Mouse (Mus musculus) CH12.LX (cell line): ENCODE measurements around the gene Cdc45. TPM values are rescaled to one million over a fixed set of nuclear protein-coding genes. Genes with fewer than 3 reads are reported as not detected.

Experiments used
- DNase-seq: peaks from one replicate; pipeline ENCODE4 v3.0.0-alpha.2; 2013; ENCODE audit errors: extremely low read depth
- H3K27ac ChIP-seq: 2 replicates; pipeline ENCODE4 v1.5.1; 2012; ENCODE audit warnings: low read depth, mild to moderate bottlenecking, control low read depth, moderate library complexity; ENCODE audit not compliant: insufficient read depth
- H3K27me3 ChIP-seq: replicated peaks from 2 replicates; pipeline ENCODE3; 2012; ENCODE audit warnings: inconsistent platforms
- H3K36me3 ChIP-seq, 2 experiments: replicated peaks in 1 of 2; 2 replicates each; pipeline versions ENCODE3 to v1.6.1; 2012; ENCODE audit warnings: inconsistent platforms in 1 of 2, low read length in 1 of 2, mild to moderate bottlenecking in 1 of 2, mixed read lengths in 1 of 2, moderate library complexity in 1 of 2; ENCODE audit not compliant: control insufficient read depth in 1 of 2, insufficient read depth in 1 of 2
- H3K4me1 ChIP-seq, 2 experiments: 2 replicates each; pipeline ENCODE4 v1.6.1; 2012; ENCODE audit warnings: inconsistent platforms in 1 of 2, moderate library complexity in 1 of 2; ENCODE audit not compliant: insufficient read depth in 2 of 2, control insufficient read depth in 1 of 2
- H3K4me2 ChIP-seq: 2 replicates; pipeline ENCODE4 v1.6.1; 2012; ENCODE audit warnings: low read depth, mild to moderate bottlenecking, control low read depth; ENCODE audit not compliant: poor library complexity, insufficient read depth, severe bottlenecking
- H3K4me3 ChIP-seq, 3 experiments: fragments of 150-350 bp in 1 of 3; sonication (generic) in 1 of 3; replicated peaks in 1 of 3; 2 replicates each; pipeline versions ENCODE3 to v1.5.1; 2011 to 2012; ENCODE audit warnings: low read depth in 2 of 3, low read length in 2 of 3, mild to moderate bottlenecking in 2 of 3, moderate library complexity in 2 of 3, control low read depth in 1 of 3, improper control_type of control experiment in 1 of 3, inconsistent platforms in 1 of 3, mixed read lengths in 1 of 3; ENCODE audit not compliant: poor library complexity in 1 of 3
- H3K79me2 ChIP-seq: replicated peaks from 2 replicates; pipeline ENCODE4 v1.6.1; 2012; ENCODE audit warnings: mild to moderate bottlenecking, moderate library complexity; ENCODE audit not compliant: control insufficient read depth, poor library complexity, insufficient read depth, severe bottlenecking; ENCODE audit errors: extremely low read depth
- H3K9ac ChIP-seq: 2 replicates; pipeline ENCODE4 v1.6.1; 2012; ENCODE audit warnings: low read depth, mild to moderate bottlenecking, control low read depth, moderate library complexity; ENCODE audit not compliant: insufficient read depth
- H3K9me3 ChIP-seq: replicated peaks from 2 replicates; pipeline ENCODE3; 2012; ENCODE audit warnings: low read length, inconsistent platforms, mixed read lengths
- CHD2 ChIP-seq: IDR thresholded peaks from 2 replicates; pipeline ENCODE4 v1.6.1; 2011; ENCODE audit warnings: low read length, improper control_type of control experiment
- E2F4 ChIP-seq: IDR thresholded peaks from 2 replicates; pipeline ENCODE4 v1.6.1; 2011; ENCODE audit warnings: low read depth, low read length, improper control_type of control experiment; ENCODE audit not compliant: insufficient replicate concordance
- EP300 ChIP-seq: IDR thresholded peaks from 2 replicates; pipeline ENCODE4 v1.6.1; 2011; ENCODE audit warnings: low read length, improper control_type of control experiment
- HCFC1 ChIP-seq: IDR thresholded peaks from 2 replicates; pipeline ENCODE4 v1.6.1; 2012; ENCODE audit warnings: low read depth, mild to moderate bottlenecking, inconsistent platforms, low read length, improper control_type of control experiment
- IRF4 ChIP-seq: IDR thresholded peaks from 2 replicates; pipeline ENCODE4 v1.6.1; 2014; ENCODE audit warnings: low read depth, mild to moderate bottlenecking, inconsistent platforms, low read length, improper control_type of control experiment
- KAT2A ChIP-seq: IDR thresholded peaks from 2 replicates; pipeline ENCODE4 v1.6.1; 2012; ENCODE audit warnings: low read length, improper control_type of control experiment, inconsistent platforms; ENCODE audit not compliant: insufficient replicate concordance
- MAFK ChIP-seq: IDR thresholded peaks from 2 replicates; pipeline ENCODE4 v1.6.1; 2011; ENCODE audit warnings: low read length, improper control_type of control experiment; ENCODE audit not compliant: insufficient replicate concordance
- MAZ ChIP-seq: IDR thresholded peaks from 2 replicates; pipeline ENCODE4 v1.6.1; 2012; ENCODE audit warnings: low read depth, mild to moderate bottlenecking, inconsistent platforms, low read length, improper control_type of control experiment, moderate library complexity
- MEF2A ChIP-seq: IDR thresholded peaks from 2 replicates; pipeline ENCODE4 v1.6.1; 2014; ENCODE audit warnings: low read depth, mild to moderate bottlenecking, inconsistent platforms, low read length, improper control_type of control experiment, borderline replicate concordance
- MXI1 ChIP-seq: IDR thresholded peaks from 2 replicates; pipeline ENCODE4 v1.6.1; 2011; ENCODE audit warnings: mild to moderate bottlenecking, low read depth, low read length, improper control_type of control experiment
- NELFE ChIP-seq: IDR thresholded peaks from 2 replicates; pipeline ENCODE4 v1.6.1; 2011; ENCODE audit warnings: low read depth, low read length, improper control_type of control experiment
- NRF1 ChIP-seq: IDR thresholded peaks from 2 replicates; pipeline ENCODE4 v1.6.1; 2014; ENCODE audit warnings: low read depth, mild to moderate bottlenecking, inconsistent platforms, low read length, improper control_type of control experiment, moderate library complexity
- POLR2A ChIP-seq: IDR thresholded peaks from 2 replicates; pipeline ENCODE4 v1.6.1; 2011; ENCODE audit warnings: low read depth, mild to moderate bottlenecking, improper control_type of control experiment, low read length
- SIN3A ChIP-seq: IDR thresholded peaks from 2 replicates; pipeline ENCODE4 v1.6.1; 2012; ENCODE audit warnings: low read length, improper control_type of control experiment, inconsistent platforms
- SMC3 ChIP-seq: IDR thresholded peaks from 2 replicates; pipeline ENCODE4 v1.6.1; 2011; ENCODE audit warnings: low read depth, low read length, improper control_type of control experiment
- UBTF ChIP-seq: IDR thresholded peaks from 2 replicates; pipeline ENCODE4 v1.6.1; 2012; ENCODE audit warnings: low read depth, mild to moderate bottlenecking, inconsistent platforms, low read length, improper control_type of control experiment, moderate library complexity
- USF1 ChIP-seq: IDR thresholded peaks from 2 replicates; pipeline ENCODE4 v1.6.1; 2014; ENCODE audit warnings: low read depth, mild to moderate bottlenecking, inconsistent platforms, low read length, improper control_type of control experiment
- USF2 ChIP-seq: conservative IDR thresholded peaks from 2 replicates; pipeline ENCODE4 v1.6.1; 2011; ENCODE audit warnings: low read depth, low read length, improper control_type of control experiment
- ZC3H11A ChIP-seq: IDR thresholded peaks from 2 replicates; pipeline ENCODE4 v1.6.1; 2012; ENCODE audit warnings: low read depth, mild to moderate bottlenecking, inconsistent platforms, low read length, improper control_type of control experiment
- ZKSCAN1 ChIP-seq: IDR thresholded peaks from 2 replicates; pipeline ENCODE4 v1.6.1; 2012; ENCODE audit warnings: low read depth, inconsistent platforms, low read length, improper control_type of control experiment, borderline replicate concordance
- ZNF384 ChIP-seq: IDR thresholded peaks from 2 replicates; pipeline ENCODE4 v1.6.1; 2012; ENCODE audit warnings: low read depth, low read length, improper control_type of control experiment, inconsistent platforms
- dilution Hi-C: fragments of 300-500 bp; cut with MboI; formaldehyde crosslinking; loops from 2 replicates; pipeline ENCODE4 v1.14.3; 2020; ENCODE audit warnings: low sequenced_read_pairs; ENCODE audit not compliant: extremely low pct_unique_long_range_greater_than_20kb, extremely low pct_ligation_motif_present
- in situ Hi-C: fragments of 300-500 bp; cut with MboI; formaldehyde crosslinking; loops from 3 replicates; pipeline ENCODE4 v1.14.3; 2019; ENCODE audit warnings: low sequenced_read_pairs, low pct_ligation_motif_present, low pct_unique_long_range_greater_than_20kb, mixed read lengths
- polyA plus RNA-seq: library from polyadenylated mRNA; unstranded; fragments of >175 nt; gene quantifications from 2 replicates; pipeline ENCODE4 v1.2.1, GENCODE M21; 2012; ENCODE audit warnings: low read depth; ENCODE audit not compliant: insufficient read length
- total RNA-seq, 2 experiments: library from RNA; depleted of rRNA; stranded (reverse); fragments of 300-350 nt in 1 of 2; fragments of >200 nt in 1 of 2; gene quantifications; 2 replicates each; pipeline ENCODE4 v1.2.3; 2012 to 2014

The Cdc45 gene
- total and polyA plus RNA-seq, 3 experiments, result 117 to 144 (median 136) TPM

GRCm38 (mm10) chr16:18785025-18785424, 26.8 kb downstream of the Cdc45 start:
- no peak overlapping the region for H3K9ac ChIP-seq
- in situ Hi-C loops, result no loop called here
- H3K79me2 ChIP-seq, result no peaks in the 10 kb centered on the region
- H3K4me2 ChIP-seq, result no peak overlapping the region
- H3K9me3 ChIP-seq, result no peaks in the 10 kb centered on the region
- DNase-seq, result no peak
- no peak overlapping the region for H3K4me3 ChIP-seq
- H3K36me3 ChIP-seq, result peaks cover 78 to 94% of the 10 kb centered on the region in 2 experiments
- no peak for TF ChIP-seq ZNF384
- no peak for TF ChIP-seq NRF1
- no peak for TF ChIP-seq ZKSCAN1
- no peak for TF ChIP-seq UBTF
- no peak for TF ChIP-seq E2F4
- no peak for TF ChIP-seq IRF4
- TF ChIP-seq POLR2A, result no peak
- TF ChIP-seq USF1, result no peak
- no peak for TF ChIP-seq MAFK
- no peak for TF ChIP-seq MXI1
- dilution Hi-C loops, result no loop called here
- H3K27me3 ChIP-seq, result no peaks in the 10 kb centered on the region
- no peak overlapping the region for H3K27ac ChIP-seq
- peaks cover 0 to 4% of the 10 kb centered on the region in 2 experiments; a peak in 1 of 4 replicates for H3K4me1 ChIP-seq

- dilution Hi-C loops (no loop called here), in situ Hi-C loops (no loop called here)
- peaks cover 67 to 95% of the 10 kb centered on the region in 2 experiments for H3K36me3 ChIP-seq
- H3K9ac ChIP-seq, result no peak overlapping the region
- peaks cover 4% of the 10 kb centered on the region for H3K9me3 ChIP-seq
- H3K4me3 ChIP-seq, result no peak overlapping the region
- TF ChIP-seq IRF4, result no peak
- no peak for TF ChIP-seq EP300
- TF ChIP-seq USF2, result no peak
- TF ChIP-seq CHD2, result no peak
- no peaks in the 10 kb centered on the region for H3K27me3 ChIP-seq
- no peak for DNase-seq
- no peaks in the 10 kb centered on the region for H3K79me2 ChIP-seq
- H3K4me1 ChIP-seq, result no peaks in the 10 kb centered on the region
- H3K27ac ChIP-seq, result no peak overlapping the region
- no peak overlapping the region for H3K4me2 ChIP-seq
Observed at GRCm38 (mm10) chr16:18781810-18782209, 30.0 kb downstream of the Cdc45 start.

- Histone ChIP-seq H3K27ac (no peak overlapping the region), H3K79me2 (no peaks in the 10 kb centered on the region), H3K4me3 (no peak overlapping the region), H3K4me1 (no peaks in the 10 kb centered on the region), H3K36me3 (peaks cover 40 to 76% of the 10 kb centered on the region in 2 experiments), H3K4me2 (no peak overlapping the region), H3K27me3 (no peaks in the 10 kb centered on the region), H3K9me3 (peaks cover 4% of the 10 kb centered on the region), H3K9ac (no peak overlapping the region)
- DNase-seq, result no peak
- TF ChIP-seq CHD2 (no peak), HCFC1 (no peak), SIN3A (no peak), USF1 (no peak), ZC3H11A (no peak), SMC3 (no peak), MEF2A (no peak), E2F4 (no peak), NELFE (no peak), EP300 (no peak), KAT2A (no peak), POLR2A (no peak), MAFK (no peak), MAZ (no peak)
- in situ Hi-C loops, result loop anchor here (5.0 kb wide), 1 partner anchor 81 kb away; no protein-coding TSS in a partner anchor
- dilution Hi-C loops, result no loop called here
Observed at GRCm38 (mm10) chr16:18778461-18778860, 33.3 kb downstream of the Cdc45 start.
